Mouse (Mus musculus) heart, postnatal 14 days (tissue): ENCODE data around the gene Cxcl13. TPM values are rescaled to one million over a fixed set of nuclear protein-coding genes. Genes with fewer than 3 reads are reported as not detected.

Experiments used
- DNase-seq, 2 experiments: peaks; one replicate each; pipeline ENCODE4 v3.0.0; 2021 to 2022
- intact Hi-C: fragments of 180-260 bp; cut with DNase I; formaldehyde crosslinking; loops from one replicate; pipeline ENCODE4 v1.15.1; 2025
- total RNA-seq, 2 experiments: library from RNA; stranded (reverse); gene quantifications; 2 replicates each; pipeline ENCODE4 v1.2.3; 2021

Gene Cxcl13
- total RNA-seq, 2 experiments from 2014 or later: 6.3 to 9.9 TPM

GRCm38 (mm10) chr5:95976299-95976698, 19.5 kb downstream of the Cxcl13 start:
- intact Hi-C loops: no loop called here
- DNase-seq: no peak

DNA sequence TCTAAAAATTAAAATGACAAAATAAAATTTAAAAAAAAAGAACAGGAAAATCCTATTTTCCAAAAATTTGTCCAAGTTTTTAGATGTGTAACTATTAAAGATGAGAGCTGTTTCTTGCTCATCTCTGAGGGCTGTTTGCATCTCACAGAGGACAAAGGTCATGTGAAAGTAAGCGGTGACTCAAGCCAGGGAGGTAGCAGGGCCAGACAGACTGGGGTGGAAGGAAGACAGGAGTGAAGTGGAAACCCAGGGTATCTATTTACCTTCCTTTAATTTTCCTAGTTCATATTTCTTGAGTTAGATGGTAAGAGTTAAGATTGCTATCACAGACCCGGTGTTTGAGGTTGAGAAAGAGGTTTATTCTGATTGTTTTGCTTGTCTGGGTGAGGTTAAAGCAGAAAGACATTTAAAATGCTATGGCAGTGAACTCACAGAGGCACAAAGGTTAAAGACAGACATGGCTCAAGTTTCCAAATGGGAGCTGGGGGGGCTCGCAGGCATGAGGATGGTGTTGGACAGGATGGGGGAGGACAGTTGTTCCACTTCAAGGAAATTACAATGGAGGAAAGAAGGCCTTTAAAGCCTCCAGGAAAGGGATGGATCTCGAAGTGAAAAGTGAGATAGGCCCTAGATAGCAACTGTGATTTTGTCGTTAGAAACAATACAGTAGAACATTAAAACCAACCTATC, 27.2 kb downstream of the Cxcl13 start:
- intact Hi-C loops: no loop called here
- DNase-seq: no peak

DNA sequence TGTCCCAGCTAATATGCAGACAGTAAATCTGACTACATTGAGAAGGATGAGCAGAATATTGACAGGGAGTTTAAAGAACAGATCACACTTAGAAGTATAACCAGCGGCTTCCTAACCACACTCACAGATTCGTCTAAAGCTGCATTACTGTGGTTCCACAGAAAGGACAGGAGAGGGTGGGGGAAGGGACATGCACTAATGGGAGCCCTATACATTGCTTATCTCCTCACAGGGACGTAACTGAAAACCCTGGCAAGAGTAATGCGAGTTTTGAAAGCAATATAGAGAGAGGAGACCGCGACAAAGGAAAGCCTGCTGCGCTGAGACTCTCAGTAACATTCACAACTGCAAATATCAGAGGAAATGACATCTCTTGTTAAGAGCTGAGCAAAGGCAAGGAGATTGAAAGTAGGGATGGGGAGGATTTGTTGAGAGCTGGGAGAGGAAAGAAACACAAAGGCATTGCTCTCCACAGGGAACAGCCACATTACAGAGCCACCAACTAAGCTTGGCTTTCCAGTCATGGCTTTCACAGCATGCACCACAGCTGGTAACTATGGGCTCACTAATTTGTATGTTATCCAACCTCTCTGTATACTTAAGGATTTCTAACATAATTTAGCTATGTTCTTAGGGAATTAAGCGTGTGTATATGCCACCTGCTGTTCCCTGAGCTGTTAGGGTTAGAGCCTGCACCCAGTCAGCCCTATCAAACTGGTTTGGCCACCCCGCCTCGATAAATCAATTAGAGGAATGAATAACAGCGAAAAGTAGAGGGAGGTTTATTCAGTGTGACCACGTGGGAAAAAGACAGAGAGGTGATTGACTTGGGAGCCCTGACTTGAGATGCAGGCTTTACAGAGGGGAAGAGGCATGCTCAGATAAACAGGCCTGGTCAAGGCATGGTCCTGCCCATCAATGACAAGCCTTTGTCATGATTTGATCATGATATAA, 34.9 kb downstream of the Cxcl13 start:
- DNase-seq: no peak
- intact Hi-C loops: no loop called here

DNA sequence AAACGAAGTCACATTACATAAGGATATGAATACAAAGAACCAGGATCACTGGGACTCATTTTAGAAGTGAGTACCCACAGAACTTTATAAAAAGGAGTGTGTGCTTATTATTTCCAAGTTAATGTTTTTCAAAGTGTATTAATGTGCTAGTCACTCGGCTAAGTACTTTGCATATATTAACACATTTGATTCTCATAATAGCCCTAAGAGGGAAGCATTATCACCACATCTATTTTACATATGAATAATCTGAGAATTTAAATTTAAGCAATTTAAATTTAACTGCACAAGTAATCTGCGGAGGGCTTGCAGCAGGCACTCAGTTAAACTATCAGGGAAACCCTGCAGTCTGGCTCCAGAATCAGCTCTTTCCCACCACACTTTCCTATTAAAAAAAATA, 40.5 kb downstream of the Cxcl13 start:
- intact Hi-C loops: no loop called here
- no peak for DNase-seq

DNA sequence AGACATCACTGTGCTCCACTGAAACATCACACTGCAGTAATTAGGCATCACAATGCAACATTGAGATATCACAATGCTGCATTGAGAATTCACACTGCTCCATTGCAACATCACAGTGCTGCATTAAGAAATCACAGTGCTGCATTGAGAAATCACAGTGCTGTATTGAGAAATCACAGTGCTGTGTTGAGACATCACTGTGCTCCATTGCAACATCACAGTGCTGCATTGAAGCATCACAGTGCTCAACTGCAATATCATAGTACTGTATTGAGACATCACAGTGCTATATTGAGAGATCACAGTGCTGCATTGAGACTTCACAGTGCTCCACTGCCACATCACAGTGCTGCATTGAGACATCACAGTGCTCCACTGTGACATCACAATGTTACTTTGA, 46.6 kb downstream of the Cxcl13 start:
- intact Hi-C loops: no loop called here
- DNase-seq: no peak

DNA sequence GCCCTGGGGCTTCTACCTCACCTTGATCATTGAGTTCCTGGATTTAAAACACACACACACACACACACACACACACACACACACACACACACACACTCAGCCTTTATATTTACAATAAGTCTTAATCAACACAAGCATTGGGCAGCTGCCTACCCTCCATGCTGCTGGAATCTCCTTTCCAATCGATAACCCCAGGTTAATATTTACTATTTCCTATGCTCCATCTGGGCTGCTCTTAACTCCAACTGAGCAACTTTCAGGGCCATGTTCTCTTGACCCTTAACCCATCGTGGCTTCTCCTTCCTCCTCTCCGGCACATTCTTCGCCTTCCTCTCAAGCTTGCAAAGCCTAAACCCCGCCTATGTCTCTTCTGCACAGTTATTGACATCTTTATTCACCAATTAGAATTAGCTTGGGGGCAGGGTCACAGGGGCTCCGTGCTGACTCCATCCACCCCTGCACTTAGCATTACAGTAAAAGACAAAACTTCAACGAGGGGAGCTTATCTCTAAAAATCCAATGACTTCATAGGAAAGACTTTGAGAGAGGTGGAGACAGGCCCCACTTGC, 51.6 kb downstream of the Cxcl13 start:
- intact Hi-C loops: no loop called here
- DNase-seq: no peak

DNA sequence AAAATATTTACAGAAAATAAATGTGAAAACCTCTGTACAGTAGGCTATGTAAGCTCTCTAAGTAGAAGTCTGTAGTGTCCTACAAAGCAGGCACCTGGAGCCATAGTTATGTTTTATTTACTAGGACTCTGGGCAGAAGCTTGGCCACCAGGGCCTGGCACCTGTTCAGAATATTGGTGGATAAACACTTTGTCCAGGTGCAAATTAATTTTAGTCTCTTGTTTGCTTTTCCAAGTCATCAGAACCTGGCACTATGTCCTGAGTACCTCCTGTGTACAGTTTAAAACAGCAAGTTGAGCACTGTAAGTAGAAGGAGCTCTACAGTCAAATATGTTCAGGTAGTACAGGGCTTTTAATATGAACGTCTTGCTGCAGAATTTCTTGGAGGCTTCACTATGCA, 52.3 kb downstream of the Cxcl13 start:
- DNase-seq: no peak

More for the DNA sequence above, 52.3 kb downstream of the Cxcl13 start:
- intact Hi-C loops: no loop called here

Other genes with a start within 250 kb of the Cxcl13 start
- not detected for gene Gm7978, start 220.8 kb upstream of the Cxcl13 start, total RNA-seq
- not detected for gene Gm7982, start 214.9 kb upstream of the Cxcl13 start, total RNA-seq
- gene E330014E10Rik, start 181.0 kb upstream of the Cxcl13 start, total RNA-seq: not detected
- gene Cnot6l, start 207.2 kb downstream of the Cxcl13 start, total RNA-seq: 10 to 100 TPM; 76.2 to 81.2 TPM